Mouse (Mus musculus) G1E (cell line): ENCODE measurements around the gene Tspan33. TPM values are rescaled to one million over a fixed set of nuclear protein-coding genes. Genes with fewer than 3 reads are reported as not detected.

Experiments
- ATAC-seq: 2 replicates; pipeline ENCODE4 v1.8.0; 2016; ENCODE audit warnings: mild to moderate bottlenecking; ENCODE audit not compliant: insufficient number of reproducible peaks, poor library complexity, low FRiP score, severe bottlenecking; ENCODE audit errors: extremely low read depth
- DNase-seq: peaks from one replicate; pipeline ENCODE4 v3.0.0; 2012; ENCODE audit warnings: low spot score
- H3K27me3 ChIP-seq: 2 replicates; pipeline ENCODE4 v1.6.1; 2012; ENCODE audit warnings: mild to moderate bottlenecking, low read length, inconsistent platforms; ENCODE audit not compliant: insufficient read depth
- H3K36me3 ChIP-seq: replicated peaks from 2 replicates; pipeline ENCODE3; 2012; ENCODE audit warnings: mild to moderate bottlenecking, inconsistent platforms
- H3K4me1 ChIP-seq: 2 replicates; pipeline ENCODE4 v1.6.1; 2012; ENCODE audit warnings: low read depth, low read length, inconsistent platforms, mixed read lengths; ENCODE audit not compliant: insufficient read depth
- H3K4me3 ChIP-seq: 2 replicates; pipeline ENCODE4 v1.5.1; 2012; ENCODE audit warnings: low read depth, mild to moderate bottlenecking, inconsistent platforms, low read length, moderate library complexity, mixed read lengths
- H3K9me3 ChIP-seq: replicated peaks from 2 replicates; pipeline ENCODE4 v1.6.1; 2012; ENCODE audit warnings: inconsistent platforms
- CTCF ChIP-seq: IDR thresholded peaks from 2 replicates; pipeline ENCODE4 v1.5.1; 2012; ENCODE audit warnings: low read depth, low read length, inconsistent platforms, mixed read lengths
- GATA1 ChIP-seq: IDR thresholded peaks from 2 replicates; pipeline ENCODE4 v1.6.1; 2012; ENCODE audit warnings: borderline replicate concordance, low read length, inconsistent platforms, mixed read lengths
- GATA2 ChIP-seq: IDR thresholded peaks from 2 replicates; pipeline ENCODE4 v1.6.1; 2012; ENCODE audit warnings: low read depth, low read length, inconsistent platforms, borderline replicate concordance
- POLR2AphosphoS5 ChIP-seq: IDR thresholded peaks from 2 replicates; pipeline ENCODE4 v1.6.1; 2012; ENCODE audit warnings: low read depth, low read length, inconsistent platforms; ENCODE audit not compliant: insufficient replicate concordance
- TAL1 ChIP-seq: conservative IDR thresholded peaks from 2 replicates; pipeline ENCODE4 v1.6.1; 2012; ENCODE audit warnings: low read depth, low read length, inconsistent platforms, mixed read lengths
- polyA plus RNA-seq: library from polyadenylated mRNA; stranded (reverse); fragments of >175 nt; gene quantifications from 2 replicates; pipeline ENCODE4 v1.2.3, GENCODE M21; 2012
- total RNA-seq, 2 experiments: library from RNA; stranded (forward) in 1 of 2; stranded (reverse) in 1 of 2; fragments of 200-1000 nt in 1 of 2; fragments of >200 nt in 1 of 2; fragmentation: Nextera tagmentation in 1 of 2; gene quantifications; 2 replicates each; pipeline ENCODE4 v1.2.3; 2014 to 2017

Gene Tspan33
- total and polyA plus RNA-seq, 3 experiments, result 33.2 to 80.8 (median 33.9) TPM

- peak; percentile 76 for ATAC-seq
- Histone ChIP-seq H3K9me3 (no peaks in the 10 kb centered on the region), H3K36me3 (peaks cover 22% of the 10 kb centered on the region), H3K4me1 (peaks cover 45% of the 10 kb centered on the region), H3K27me3 (peaks cover 3% of the 10 kb centered on the region; the same call in 1 of the 2 replicates), H3K4me3 (peak within 1 kb of the TSS; percentile 90)
- TF ChIP-seq GATA2 (no peak), POLR2AphosphoS5 (no peak), TAL1 (no peak), GATA1 (no peak), CTCF (no peak)
- peak; percentile 90 for DNase-seq
These were observed 41.3 kb downstream of the Tspan33 start, which contains the start of gene Smo for GRCm38 (mm10) chr6:29735336-29735688. Gene Smo, plus strand, starts transcription at chr6:29735503.

- peak; percentile 52; the same call in 1 of the 2 replicates for ATAC-seq
- no peaks in the 10 kb centered on the region for H3K9me3 ChIP-seq
- H3K4me3 ChIP-seq, result peak overlapping the region; percentile 90
- H3K36me3 ChIP-seq, result peaks cover 27% of the 10 kb centered on the region
- H3K27me3 ChIP-seq, result 0 out of 2 replicates have a peak, but pooled peaks cover under 1% of the 10 kb centered on the region
- peak; percentile 52 for DNase-seq
- TF ChIP-seq TAL1, result no peak
- TF ChIP-seq CTCF, result no peak
- TF ChIP-seq POLR2AphosphoS5, result no peak
- no peak for TF ChIP-seq GATA2
- no peak for TF ChIP-seq GATA1
- H3K4me1 ChIP-seq, result peaks cover 42% of the 10 kb centered on the region
These were observed 41.8 kb downstream of the Tspan33 start for GRCm38 (mm10) chr6:29735689-29736451.

- no peaks in the 10 kb centered on the region for H3K9me3 ChIP-seq
- peaks cover 30% of the 10 kb centered on the region for H3K36me3 ChIP-seq
- H3K27me3 ChIP-seq, result no peaks in the 10 kb centered on the region
- peak overlapping the region; percentile 90 for H3K4me3 ChIP-seq
- ATAC-seq (no peak), DNase-seq (no peak)
- H3K4me1 ChIP-seq, result peaks cover 42% of the 10 kb centered on the region
- TF ChIP-seq POLR2AphosphoS5 (no peak), CTCF (no peak), GATA2 (no peak), TAL1 (no peak), GATA1 (no peak)
These were observed 42.8 kb downstream of the Tspan33 start for GRCm38 (mm10) chr6:29736610-29737458.

- no peaks in the 10 kb centered on the region for H3K27me3 ChIP-seq
- no peak overlapping the region for H3K4me3 ChIP-seq
- TF ChIP-seq CTCF (no peak), GATA1 (no peak), POLR2AphosphoS5 (no peak), GATA2 (no peak), TAL1 (no peak)
- H3K36me3 ChIP-seq, result peaks cover 66% of the 10 kb centered on the region
- no peak for ATAC-seq
- peaks cover 13% of the 10 kb centered on the region for H3K4me1 ChIP-seq
- peaks cover 13% of the 10 kb centered on the region for H3K9me3 ChIP-seq
- no peak for DNase-seq
These were observed 57.6 kb downstream of the Tspan33 start for GRCm38 (mm10) chr6:29751466-29752152.

GRCm38 (mm10) chr6:29753336-29753735 lies 59.3 kb downstream of the Tspan33 start:
- Histone ChIP-seq H3K4me1 (peaks cover 11% of the 10 kb centered on the region), H3K36me3 (peaks cover 82% of the 10 kb centered on the region), H3K27me3 (no peaks in the 10 kb centered on the region), H3K9me3 (peaks cover 5% of the 10 kb centered on the region), H3K4me3 (no peak overlapping the region)
- DNase-seq, result no peak
- no peak for ATAC-seq
- TF ChIP-seq CTCF (no peak), POLR2AphosphoS5 (no peak), GATA1 (no peak), TAL1 (no peak), GATA2 (no peak)
